Mouse (Mus musculus) intestine, embryonic 16.5 days (tissue): Measurements from ENCODE around the gene Mtfp1. TPM values are rescaled to one million over a fixed set of nuclear protein-coding genes. Genes with fewer than 3 reads are reported as not detected.

Source experiments
- ATAC-seq: fragments of 200-750 bp; cut with Nextera tagmentation; 2 replicates; pipeline ENCODE4 v1.8.0; 2017; ENCODE audit warnings: moderate TSS enrichment, moderate library complexity
- H3K27ac ChIP-seq: fragments of 300-500 bp; sonication (generic); 2 replicates; pipeline ENCODE4 v1.5.1; 2014; ENCODE audit warnings: mild to moderate bottlenecking, low read length
- H3K27me3 ChIP-seq: fragments of 300-500 bp; sonication (generic); replicated peaks from 2 replicates; pipeline ENCODE4 v1.6.1; 2014; ENCODE audit warnings: low read length, control low read depth, mixed read lengths; ENCODE audit not compliant: control insufficient read depth, insufficient read depth
- H3K36me3 ChIP-seq: fragments of 300-500 bp; sonication (generic); 2 replicates; pipeline ENCODE4 v1.6.1; 2014; ENCODE audit warnings: low read length, control low read depth; ENCODE audit not compliant: control insufficient read depth, insufficient read depth
- H3K4me1 ChIP-seq: fragments of 300-500 bp; sonication (generic); 2 replicates; pipeline ENCODE4 v1.6.1; 2014; ENCODE audit warnings: low read length, control low read depth, mixed read lengths; ENCODE audit not compliant: control insufficient read depth, insufficient read depth
- H3K4me2 ChIP-seq: fragments of 300-500 bp; sonication (generic); 2 replicates; pipeline ENCODE4 v1.6.1; 2014; ENCODE audit warnings: low read depth, low read length, control low read depth
- H3K4me3 ChIP-seq: fragments of 300-500 bp; sonication (generic); 2 replicates; pipeline ENCODE4 v1.5.1; 2014; ENCODE audit warnings: mild to moderate bottlenecking, low read length
- H3K9ac ChIP-seq: fragments of 300-500 bp; sonication (generic); 2 replicates; pipeline ENCODE4 v1.6.1; 2014; ENCODE audit warnings: low read depth, low read length
- H3K9me3 ChIP-seq: fragments of 300-500 bp; sonication (generic); 2 replicates; pipeline ENCODE4 v1.6.1; 2016; ENCODE audit warnings: low read length, control low read depth; ENCODE audit not compliant: control insufficient read depth
- WGBS: fragments of 180-500 bp; shearing (Covaris S2); extraction: QIAGEN DNeasy Blood & Tissue Kit; methylation state at CpG from one replicate; pipeline ENCODE4 v1.1.7; 2014; 5-methylcytosine and 5-hydroxymethylcytosine counted together
- polyA plus RNA-seq: library from polyadenylated mRNA; unstranded; fragments of >200 nt; fragmentation: Nextera tagmentation; extraction: Ambion mirVana; gene quantifications from 2 replicates; pipeline ENCODE4 v1.2.1, GENCODE M21; 2015

The Mtfp1 gene
- polyA plus RNA-seq, 1 experiment from 2014 or later = 41.6 TPM

DNA sequence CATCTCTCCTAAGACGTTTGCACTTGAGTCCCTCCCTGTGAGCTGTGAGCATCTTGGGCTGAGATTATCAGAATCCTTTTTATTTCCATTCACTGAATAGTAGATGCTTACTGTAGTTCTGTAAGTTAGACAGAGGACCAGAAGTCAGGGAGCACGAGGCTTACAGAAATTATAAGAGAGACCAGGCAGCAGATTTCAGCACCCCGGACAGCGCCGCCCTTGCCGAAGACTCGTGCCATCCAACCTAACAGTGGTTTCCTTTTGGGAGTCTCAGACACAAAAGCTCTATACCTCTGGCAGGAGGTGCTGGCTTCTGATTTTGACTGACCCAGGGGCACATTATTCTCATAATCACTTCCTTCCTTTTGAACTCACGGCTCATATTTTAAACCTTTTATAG lies 18.6 kb downstream of the Mtfp1 start:
- ATAC-seq = no peak
- 11% methylated on average over 8 of the region's 8 CpGs for WGBS
- Histone ChIP-seq H3K36me3 (no peaks in the 10 kb centered on the region), H3K27me3 (no peaks in the 10 kb centered on the region), H3K4me2 (no peak overlapping the region), H3K4me1 (no peaks in the 10 kb centered on the region), H3K9me3 (no peaks in the 10 kb centered on the region), H3K27ac (no peak overlapping the region), H3K4me3 (no peak overlapping the region), H3K9ac (no peak overlapping the region)

- H3K4me2 ChIP-seq = no peak overlapping the region
- H3K4me3 ChIP-seq = no peak overlapping the region
- no peak for ATAC-seq
- no peaks in the 10 kb centered on the region for H3K9me3 ChIP-seq
- no peak overlapping the region for H3K27ac ChIP-seq
- no peaks in the 10 kb centered on the region for H3K36me3 ChIP-seq
- 74% methylated on average over 1 of the region's 1 CpGs for WGBS
- no peaks in the 10 kb centered on the region for H3K4me1 ChIP-seq
- H3K9ac ChIP-seq = no peak overlapping the region
- no peaks in the 10 kb centered on the region for H3K27me3 ChIP-seq
These were observed 25.6 kb downstream of the Mtfp1 start for GRCm38 (mm10) chr11:4069664-4070063.

GRCm38 (mm10) chr11:4064627-4065122 lies 30.6 kb downstream of the Mtfp1 start, which contains the start of gene Sec14l3:
Sec14l3 (plus strand) TSS chr11:4064841.
- 54% methylated on average over 5 of the region's 5 CpGs for WGBS
- Histone ChIP-seq H3K27ac (no peak within 1 kb of the TSS), H3K4me3 (no peak within 1 kb of the TSS), H3K9me3 (no peaks in the 10 kb centered on the region), H3K27me3 (no peaks in the 10 kb centered on the region), H3K36me3 (no peaks in the 10 kb centered on the region), H3K9ac (no peak within 1 kb of the TSS), H3K4me2 (no peak within 1 kb of the TSS), H3K4me1 (no peaks in the 10 kb centered on the region)
- no peak for ATAC-seq

DNA sequence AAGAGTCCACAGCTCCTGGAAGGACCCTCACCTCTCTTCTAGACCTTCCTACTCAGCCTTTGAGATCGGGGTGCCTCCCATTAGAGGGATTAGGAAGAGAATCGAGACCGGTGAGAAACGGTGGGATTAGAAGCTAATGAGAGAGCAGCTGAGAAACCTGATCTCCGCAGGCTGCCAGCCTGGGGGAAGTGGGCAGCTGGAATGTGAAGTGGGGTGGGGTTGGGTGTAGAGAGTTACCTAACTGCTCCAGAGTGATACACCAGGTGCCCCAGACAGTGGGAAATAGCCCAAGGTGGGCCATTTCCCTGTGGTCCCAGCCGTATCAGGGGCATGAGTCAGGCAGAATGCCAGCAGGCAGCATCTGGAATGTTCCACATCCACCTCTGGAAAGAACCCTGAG lies 32.3 kb downstream of the Mtfp1 start:
- Histone ChIP-seq H3K4me2 (no peak overlapping the region), H3K27ac (no peak overlapping the region), H3K4me1 (no peaks in the 10 kb centered on the region), H3K9ac (no peak overlapping the region), H3K9me3 (no peaks in the 10 kb centered on the region), H3K27me3 (no peaks in the 10 kb centered on the region), H3K36me3 (no peaks in the 10 kb centered on the region), H3K4me3 (no peak overlapping the region)
- WGBS = 42% methylated on average over 6 of the region's 6 CpGs
- no peak for ATAC-seq

DNA sequence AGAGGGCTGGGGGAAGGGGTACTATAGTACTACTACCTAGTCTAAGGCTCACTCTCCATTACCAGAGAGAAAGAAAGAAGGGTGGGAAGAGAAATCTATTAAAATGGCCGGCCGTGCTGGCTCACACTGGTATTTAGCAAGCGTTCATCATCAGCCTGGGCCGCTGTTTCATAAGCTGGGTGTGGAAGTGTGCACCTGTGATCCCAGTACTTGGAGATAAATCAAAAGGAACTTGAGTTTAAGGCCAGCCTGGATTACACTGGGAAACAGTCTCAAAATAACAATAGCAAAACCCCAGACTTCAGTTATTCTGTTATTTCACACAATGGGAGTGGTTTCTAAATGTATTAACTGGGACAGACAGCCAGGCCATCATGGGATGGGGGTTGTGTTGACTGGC lies 32.7 kb downstream of the Mtfp1 start:
- Histone ChIP-seq H3K27ac (no peak overlapping the region), H3K4me2 (no peak overlapping the region), H3K9ac (no peak overlapping the region), H3K36me3 (no peaks in the 10 kb centered on the region), H3K27me3 (no peaks in the 10 kb centered on the region), H3K4me3 (no peak overlapping the region), H3K9me3 (no peaks in the 10 kb centered on the region), H3K4me1 (no peaks in the 10 kb centered on the region)
- 91% methylated on average over 4 of the region's 4 CpGs for WGBS
- no peak for ATAC-seq

GRCm38 (mm10) chr11:4060866-4061575 lies 34.2 kb downstream of the Mtfp1 start:
- H3K27ac ChIP-seq = no peak overlapping the region
- no peaks in the 10 kb centered on the region for H3K27me3 ChIP-seq
- no peaks in the 10 kb centered on the region for H3K4me1 ChIP-seq
- H3K9ac ChIP-seq = no peak overlapping the region
- no peak for ATAC-seq
- no peak overlapping the region for H3K4me3 ChIP-seq
- H3K36me3 ChIP-seq = no peaks in the 10 kb centered on the region
- no peaks in the 10 kb centered on the region for H3K9me3 ChIP-seq
- H3K4me2 ChIP-seq = no peak overlapping the region
- 52% methylated on average over 5 of the region's 5 CpGs for WGBS

GRCm38 (mm10) chr11:4053586-4053985 lies 41.7 kb downstream of the Mtfp1 start:
- H3K9me3 ChIP-seq = no peaks in the 10 kb centered on the region
- H3K27me3 ChIP-seq = no peaks in the 10 kb centered on the region
- no peak overlapping the region for H3K4me2 ChIP-seq
- H3K4me3 ChIP-seq = no peak overlapping the region
- no peak overlapping the region for H3K9ac ChIP-seq
- ATAC-seq = no peak
- no peak overlapping the region for H3K27ac ChIP-seq
- 22% methylated on average over 5 of the region's 5 CpGs for WGBS
- H3K36me3 ChIP-seq = no peaks in the 10 kb centered on the region
- no peaks in the 10 kb centered on the region for H3K4me1 ChIP-seq

DNA sequence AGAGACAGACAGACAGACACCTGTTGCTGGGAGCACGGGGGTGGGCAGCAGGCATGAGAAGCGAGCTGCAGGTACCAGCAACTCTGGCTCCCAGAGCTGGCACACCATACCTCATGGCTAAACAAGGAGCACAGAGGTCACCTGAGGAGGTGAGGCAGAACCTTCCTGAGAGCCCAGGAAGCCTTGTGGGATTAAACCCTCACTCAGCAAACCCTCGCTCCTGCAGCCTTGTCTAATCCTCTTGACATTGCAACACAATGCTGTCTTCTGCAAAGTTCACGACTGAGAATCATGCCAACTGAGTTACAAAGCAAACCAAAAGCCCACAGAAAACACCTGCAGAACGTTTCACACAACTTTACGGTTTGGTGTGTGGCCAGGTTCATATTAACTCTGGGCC lies 46.8 kb downstream of the Mtfp1 start:
- Histone ChIP-seq H3K4me3 (no peak overlapping the region), H3K4me1 (no peaks in the 10 kb centered on the region), H3K4me2 (no peak overlapping the region), H3K9me3 (no peaks in the 10 kb centered on the region), H3K27ac (no peak overlapping the region), H3K9ac (no peak overlapping the region), H3K36me3 (no peaks in the 10 kb centered on the region), H3K27me3 (no peaks in the 10 kb centered on the region)
- ATAC-seq = no peak
- WGBS = 90% methylated on average over 6 of the region's 6 CpGs

DNA sequence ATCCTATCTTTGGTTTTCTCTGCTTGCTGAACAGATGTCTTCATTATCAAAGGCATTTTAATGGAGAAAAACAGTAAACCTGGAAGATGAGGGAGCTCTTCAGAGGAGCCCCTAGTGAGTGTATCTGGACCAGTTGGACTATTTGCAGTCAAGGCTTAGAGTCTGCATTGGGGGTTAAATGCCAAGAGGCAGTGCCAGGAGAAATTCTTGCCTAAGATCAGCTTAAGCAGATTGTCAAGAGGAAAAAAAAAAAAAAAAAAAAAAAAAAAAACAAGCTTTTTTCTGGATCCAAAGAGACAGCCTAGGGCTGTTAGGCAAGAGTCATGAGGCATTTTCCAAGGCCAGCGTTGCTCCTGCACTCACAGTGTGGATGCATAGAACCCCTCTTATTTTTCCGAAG lies 47.5 kb downstream of the Mtfp1 start:
- Histone ChIP-seq H3K27me3 (no peaks in the 10 kb centered on the region), H3K4me2 (no peak overlapping the region), H3K4me1 (no peaks in the 10 kb centered on the region), H3K9me3 (no peaks in the 10 kb centered on the region), H3K36me3 (no peaks in the 10 kb centered on the region), H3K9ac (no peak overlapping the region), H3K27ac (no peak overlapping the region), H3K4me3 (no peak overlapping the region)
- 92% methylated on average over 2 of the region's 2 CpGs for WGBS
- no peak for ATAC-seq

GRCm38 (mm10) chr11:4046526-4046925 lies 48.7 kb downstream of the Mtfp1 start:
- Histone ChIP-seq H3K9me3 (no peaks in the 10 kb centered on the region), H3K4me3 (no peak overlapping the region), H3K27me3 (no peaks in the 10 kb centered on the region), H3K36me3 (no peaks in the 10 kb centered on the region), H3K4me1 (no peaks in the 10 kb centered on the region), H3K9ac (no peak overlapping the region), H3K4me2 (no peak overlapping the region), H3K27ac (no peak overlapping the region)
- ATAC-seq = peak; percentile 40; the same call in 1 of the 2 replicates
- WGBS = 49% methylated on average over 5 of the region's 5 CpGs
